Mouse (Mus musculus): ENCODE results near the gene Klf2.

The Klf2 gene

DNA sequence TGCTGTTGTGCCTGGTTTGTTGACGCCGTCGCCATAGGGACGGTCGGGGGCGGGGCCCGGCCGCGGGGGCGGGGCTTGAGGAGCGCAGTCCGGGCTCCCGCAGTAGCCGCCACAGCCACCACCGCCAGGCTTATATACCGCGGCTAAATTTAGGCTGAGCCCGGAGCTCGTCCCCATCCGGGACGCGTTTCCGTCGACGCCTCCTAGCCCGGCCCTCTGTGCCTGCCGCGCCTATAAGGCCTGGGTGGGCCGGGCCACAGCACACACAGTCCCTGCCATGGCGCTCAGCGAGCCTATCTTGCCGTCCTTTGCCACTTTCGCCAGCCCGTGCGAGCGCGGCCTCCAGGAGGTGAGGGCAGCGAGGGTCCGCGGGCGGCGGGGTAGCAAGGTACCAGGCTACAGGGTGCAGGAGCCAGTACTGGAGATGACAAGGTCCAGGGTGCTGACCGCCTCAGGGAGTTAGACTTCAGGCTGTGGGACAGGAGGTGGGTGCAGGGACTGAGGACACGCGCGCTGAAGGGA is at the start of gene Klf2:
Gene Klf2, plus strand, starts transcription at position 233 of the 522 bp plus-strand sequence.
- peak; percentile 96 for DNase-seq (ENCODE audit: low spot score)

DNA sequence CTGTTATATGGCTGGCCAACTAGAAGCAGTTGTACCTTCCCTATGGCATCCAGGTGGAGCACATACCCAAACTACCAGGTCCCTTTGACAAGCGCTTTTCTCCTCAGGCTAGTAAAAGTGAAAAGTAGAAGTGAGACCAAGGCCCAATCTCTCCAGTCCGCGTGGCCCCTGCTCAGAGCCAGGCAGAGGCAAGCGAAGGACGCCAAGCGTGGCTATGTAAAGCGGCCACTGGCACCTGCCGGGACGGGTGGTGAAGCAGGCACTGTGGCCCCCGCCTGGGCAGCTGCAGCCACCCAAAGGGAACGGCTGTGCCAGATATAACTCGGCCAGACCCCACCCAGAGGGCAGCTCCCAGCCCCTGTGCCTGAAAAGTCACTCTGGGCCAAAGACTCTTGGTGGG is 48.2 kb upstream of the Klf2 start:
- no peak for DNase-seq (ENCODE audit: low spot score)

GRCm38 (mm10) chr8:72271051-72271660 is 47.7 kb upstream of the Klf2 start:
- no peak for DNase-seq (ENCODE audit: low spot score)

GRCm38 (mm10) chr8:72271691-72272090 is 47.1 kb upstream of the Klf2 start:
- no peak for DNase-seq (ENCODE audit: low spot score)

GRCm38 (mm10) chr8:72272361-72272760 is 46.5 kb upstream of the Klf2 start:
- peak; percentile 53 for DNase-seq (ENCODE audit: low spot score)

GRCm38 (mm10) chr8:72273111-72273770 is 45.6 kb upstream of the Klf2 start:
- no peak for DNase-seq (ENCODE audit: low spot score)

GRCm38 (mm10) chr8:72273807-72274206 is 45.0 kb upstream of the Klf2 start:
- DNase-seq (ENCODE audit: low spot score) = no peak

DNA sequence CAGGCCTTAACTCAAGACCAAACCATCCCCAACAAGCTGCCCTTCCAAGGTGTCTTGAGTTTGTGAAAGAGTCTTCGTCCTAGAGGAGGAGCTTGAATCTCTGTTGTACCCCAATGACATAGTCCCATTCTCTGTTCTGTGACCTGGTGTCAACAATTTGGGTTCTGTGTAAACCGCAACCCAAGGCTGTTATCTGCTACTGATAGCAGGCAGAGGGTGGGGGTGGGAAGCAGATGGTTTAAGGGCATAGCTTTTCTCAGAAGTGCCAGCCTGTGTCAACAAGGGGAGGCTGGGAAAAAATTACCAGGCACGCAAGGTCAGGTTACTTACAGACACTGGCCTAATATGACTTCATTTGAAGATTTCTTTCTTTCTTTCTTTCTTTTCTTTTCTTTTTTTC is 41.6 kb upstream of the Klf2 start:
- peak; percentile 64 for DNase-seq (ENCODE audit: low spot score)

DNA sequence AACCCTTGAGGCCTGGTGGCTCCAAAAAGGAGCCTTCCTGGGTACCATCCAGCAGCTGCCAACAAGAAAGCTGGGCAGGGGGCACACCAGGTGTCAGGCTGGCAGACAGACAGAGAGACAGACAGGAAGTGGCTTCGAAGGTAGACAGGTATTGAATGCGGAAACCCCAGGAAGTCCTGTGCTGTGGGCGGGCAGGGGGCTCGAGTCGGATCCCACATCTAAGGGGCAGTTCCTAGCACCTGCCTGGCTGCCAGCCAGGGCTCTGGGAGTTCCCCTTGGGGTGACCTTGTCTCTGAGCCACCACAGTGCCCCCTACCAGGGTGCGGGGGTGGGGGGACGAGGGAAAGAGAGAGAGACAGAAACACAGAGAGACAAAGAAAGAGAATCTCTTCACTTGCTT is 39.7 kb upstream of the Klf2 start:
- no peak for DNase-seq (ENCODE audit: low spot score)

- no peak for DNase-seq (ENCODE audit: low spot score)
These were observed 37.2 kb upstream of the Klf2 start for GRCm38 (mm10) chr8:72281634-72282033.

- no peak for DNase-seq (ENCODE audit: low spot score)
These were observed 33.5 kb upstream of the Klf2 start for GRCm38 (mm10) chr8:72285285-72285684.

- DNase-seq (ENCODE audit: low spot score) = no peak
These were observed 29.8 kb upstream of the Klf2 start for GRCm38 (mm10) chr8:72289051-72289450.

DNA sequence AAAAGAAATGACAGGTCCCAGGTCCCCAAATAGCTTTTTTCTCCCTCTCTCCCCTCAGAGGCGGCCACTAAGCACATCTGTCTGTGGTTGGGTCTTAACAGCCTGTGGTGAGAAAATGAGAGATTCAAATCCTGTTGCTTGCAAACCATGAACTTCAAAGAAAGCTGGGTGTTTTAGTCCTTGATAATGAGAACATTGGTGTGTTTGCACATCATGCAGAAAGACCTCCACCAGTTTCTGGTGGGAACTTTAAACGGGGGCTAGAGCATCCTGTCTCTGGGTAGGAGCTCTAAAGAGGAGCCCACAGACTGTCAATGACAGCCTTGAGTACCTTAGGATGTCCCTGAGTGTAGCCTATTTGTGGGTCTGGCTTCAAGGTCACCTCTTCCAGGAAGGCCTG is 27.7 kb upstream of the Klf2 start:
- no peak for DNase-seq (ENCODE audit: low spot score)

DNA sequence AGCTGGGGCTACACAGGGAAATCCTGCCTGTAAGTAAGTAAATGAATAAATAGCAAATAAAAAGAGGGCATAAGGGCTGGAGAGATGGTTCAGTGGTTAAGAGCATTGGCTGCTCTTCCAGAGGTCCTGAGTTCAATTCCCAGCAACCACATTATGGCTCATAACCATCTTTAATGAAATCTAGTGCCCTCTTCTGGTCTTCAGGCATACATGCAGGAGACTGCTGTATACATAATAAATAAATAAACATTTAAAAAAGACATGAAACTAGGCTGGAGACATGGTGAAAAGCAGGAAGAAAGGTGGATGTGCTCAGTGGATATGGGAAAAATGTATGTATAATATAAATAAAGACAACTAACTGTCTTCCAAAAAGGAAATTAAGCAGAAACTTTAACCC is 25.5 kb upstream of the Klf2 start:
- DNase-seq (ENCODE audit: low spot score) = no peak

- DNase-seq (ENCODE audit: low spot score) = no peak
These were observed 23.7 kb upstream of the Klf2 start for GRCm38 (mm10) chr8:72295125-72295524.

DNA sequence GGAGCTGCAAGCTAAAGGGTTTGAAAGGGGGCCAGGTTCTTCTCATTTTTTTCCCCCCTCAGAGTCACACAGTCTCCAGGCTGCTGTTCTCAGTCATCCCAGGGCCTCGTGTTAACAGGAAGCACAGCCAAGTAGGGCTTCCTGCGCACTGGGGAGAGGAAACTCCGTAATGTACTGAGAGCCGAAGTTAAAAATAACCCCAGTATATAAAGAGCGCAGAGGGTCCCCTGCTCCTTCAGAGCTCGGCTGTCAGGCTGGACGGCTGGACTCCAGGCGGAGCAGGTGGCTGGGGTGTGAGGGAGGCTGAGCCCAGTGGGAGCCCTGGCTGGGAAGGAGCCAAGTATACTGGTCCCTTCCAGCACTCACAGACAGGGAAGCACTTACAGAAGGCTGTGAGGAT is 23.2 kb upstream of the Klf2 start:
- peak; percentile 60 for DNase-seq (ENCODE audit: low spot score)

- no peak for DNase-seq (ENCODE audit: low spot score)
These were observed 22.3 kb upstream of the Klf2 start for GRCm38 (mm10) chr8:72296561-72296960.

- no peak for DNase-seq (ENCODE audit: low spot score)
These were observed 19.9 kb upstream of the Klf2 start for GRCm38 (mm10) chr8:72298928-72299327.

DNA sequence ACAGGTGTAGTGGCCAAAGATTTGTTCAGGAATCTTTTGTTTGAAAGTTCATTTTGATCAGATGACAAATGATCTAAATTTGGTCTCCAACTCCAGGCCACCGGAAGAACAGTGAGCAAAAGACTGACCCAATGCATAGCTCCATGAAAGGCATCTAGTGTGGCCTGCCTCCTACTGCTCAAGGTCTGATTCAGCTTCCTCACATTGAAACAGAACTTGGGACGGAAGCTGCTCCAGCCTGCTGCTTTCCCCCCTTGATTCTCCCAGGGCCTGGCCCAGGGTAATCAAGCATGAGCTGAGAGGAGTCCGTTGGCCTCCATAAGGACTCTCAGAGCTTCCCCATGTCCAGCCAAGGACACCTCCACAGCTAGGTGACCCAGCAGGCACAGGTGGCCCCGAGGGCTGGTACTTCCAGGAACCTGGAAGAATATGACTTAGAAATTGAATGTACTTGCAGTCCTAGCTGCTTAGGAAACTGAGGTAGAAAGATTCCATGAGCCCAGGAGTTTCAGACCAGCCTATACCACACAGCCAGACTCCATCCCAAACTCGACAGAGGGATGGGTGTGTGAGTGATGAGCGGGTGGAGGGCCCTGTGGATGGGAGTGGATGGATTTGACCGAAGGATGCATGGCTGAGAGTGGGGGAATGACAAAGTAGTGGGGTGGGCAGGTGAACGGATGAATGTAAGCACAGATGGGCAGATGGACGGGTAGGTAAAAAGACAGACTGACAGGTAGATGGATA is 18.0 kb upstream of the Klf2 start:
- no peak for DNase-seq (ENCODE audit: low spot score)

DNA sequence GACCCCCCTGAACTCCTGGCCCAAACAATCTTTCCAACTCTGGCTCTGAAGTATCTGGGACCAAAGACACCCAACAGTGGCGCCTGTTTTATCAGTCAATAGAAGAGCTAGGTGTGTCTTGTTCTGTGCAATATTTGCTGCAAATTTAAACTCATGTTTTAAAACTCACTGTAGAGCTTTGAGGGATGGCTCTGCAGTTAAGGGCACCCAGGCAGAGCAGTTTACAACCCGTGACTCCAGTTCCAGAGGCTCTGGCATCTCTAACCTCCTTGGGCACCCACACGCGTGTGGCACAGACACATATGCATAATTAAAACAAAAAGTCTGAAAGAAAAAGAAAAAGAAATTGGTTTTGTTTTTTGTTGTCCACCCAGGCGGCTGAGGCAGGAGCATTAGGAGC is 17.3 kb upstream of the Klf2 start:
- no peak for DNase-seq (ENCODE audit: low spot score)

GRCm38 (mm10) chr8:72302986-72303612 is 15.7 kb upstream of the Klf2 start:
- no peak for DNase-seq (ENCODE audit: low spot score)

- DNase-seq (ENCODE audit: low spot score) = peak; percentile 81
These were observed 15.2 kb upstream of the Klf2 start for GRCm38 (mm10) chr8:72303633-72304032.
